Mouse (Mus musculus) small intestine, adult 2 months (tissue): ENCODE measurements at regions not wholly inside any gene's neighbourhood (a gene's known extent, or its start where the extent isn't known, plus 50 kb on each side); places are given as distances from the start of the nearest gene placed in this dataset.

Source experiments
- CTCF ChIP-seq: fragments of 200-500 bp; IDR thresholded peaks from 2 replicates; pipeline ENCODE4 v1.5.1; 2012; ENCODE audit warnings: low read depth, mild to moderate bottlenecking, control low read depth, inconsistent platforms, low read length, moderate library complexity, mixed read lengths; ENCODE audit not compliant: insufficient replicate concordance, insufficient read length; ENCODE audit errors: extremely low read depth
- POLR2A ChIP-seq: fragments of 200-500 bp; IDR thresholded peaks from 2 replicates; pipeline ENCODE4 v1.6.1; 2012; ENCODE audit warnings: low read depth, mild to moderate bottlenecking, control low read depth, inconsistent platforms, low read length, moderate library complexity

- TF ChIP-seq CTCF: no peak
- TF ChIP-seq POLR2A: no peak
These were observed 546.7 kb downstream of the Sqor start for GRCm38 (mm10) chr2:123311554-123312276.
